Mouse (Mus musculus): ENCODE results near the gene Polr3b. TPM values are rescaled to one million over a fixed set of nuclear protein-coding genes. Genes with fewer than 3 reads are reported as not detected.

The Polr3b gene
- polyA plus RNA-seq, 1 experiment from 2014 or later, result 17.2 TPM

- H3K36me3 ChIP-seq (replicated peaks; ENCODE audit: control insufficient read depth, insufficient read depth), result peaks cover 68% of the 10 kb centered on the region
- no peak overlapping the region for H3K4me3 ChIP-seq (replicated peaks; ENCODE audit: low read length)
- ATAC-seq (ENCODE audit: low FRiP score), result no peak
These were observed 54.4 kb downstream of the Polr3b start for GRCm38 (mm10) chr10:84676511-84676910.

GRCm38 (mm10) chr10:84677871-84678270 is 55.8 kb downstream of the Polr3b start:
- Histone ChIP-seq H3K9me3 (ENCODE audit: control insufficient read depth, low read length) (no peaks in the 10 kb centered on the region), H3K4me3 (replicated peaks; ENCODE audit: low read length) (no peak overlapping the region), H3K4me1 (replicated peaks; ENCODE audit: control insufficient read depth, insufficient read depth, low read length) (no peaks in the 10 kb centered on the region), H3K9ac (no peak overlapping the region), H3K27ac (no peak overlapping the region), H3K36me3 (replicated peaks; ENCODE audit: control insufficient read depth, insufficient read depth) (peaks cover 62% of the 10 kb centered on the region), H3K4me2 (replicated peaks) (no peak overlapping the region), H3K27me3 (ENCODE audit: control insufficient read depth, insufficient read depth, low read length) (no peaks in the 10 kb centered on the region)
- ATAC-seq (ENCODE audit: low FRiP score) (no peak), DNase-seq (ENCODE audit: low spot score) (no peak)
- WGBS, result 93% methylated on average over 3 of the region's 3 CpGs

More at GRCm38 (mm10) chr10:84676511-84676910, 54.4 kb downstream of the Polr3b start:
- no peak overlapping the region for H3K27ac ChIP-seq
- DNase-seq (ENCODE audit: low spot score), result no peak
- H3K27me3 ChIP-seq (ENCODE audit: control insufficient read depth, insufficient read depth, low read length), result no peaks in the 10 kb centered on the region
- no peaks in the 10 kb centered on the region for H3K9me3 ChIP-seq (ENCODE audit: control insufficient read depth, low read length)
- no peak overlapping the region for H3K4me2 ChIP-seq (replicated peaks)
- no peak overlapping the region for H3K9ac ChIP-seq
- H3K4me1 ChIP-seq (replicated peaks; ENCODE audit: control insufficient read depth, insufficient read depth, low read length), result no peaks in the 10 kb centered on the region
- 70% methylated on average over 8 of the region's 8 CpGs for WGBS

- Histone ChIP-seq H3K36me3 (replicated peaks; ENCODE audit: control insufficient read depth, insufficient read depth) (peaks cover 57% of the 10 kb centered on the region), H3K27me3 (ENCODE audit: control insufficient read depth, insufficient read depth, low read length) (no peaks in the 10 kb centered on the region)
- no peak for ATAC-seq (ENCODE audit: low FRiP score)
These were observed 56.3 kb downstream of the Polr3b start for GRCm38 (mm10) chr10:84678441-84678840.

GRCm38 (mm10) chr10:84685444-84686121 is 63.5 kb downstream of the Polr3b start:
- WGBS, result 11% methylated on average over 8 of the region's 8 CpGs
- Histone ChIP-seq H3K9ac (no peak overlapping the region), H3K4me3 (replicated peaks; ENCODE audit: low read length) (no peak overlapping the region), H3K4me2 (replicated peaks) (0 out of 2 replicates have a peak overlapping the region, but pooled peaks have one; percentile 22), H3K9me3 (ENCODE audit: control insufficient read depth, low read length) (no peaks in the 10 kb centered on the region), H3K27me3 (ENCODE audit: control insufficient read depth, insufficient read depth, low read length) (no peaks in the 10 kb centered on the region), H3K4me1 (replicated peaks; ENCODE audit: control insufficient read depth, insufficient read depth, low read length) (peaks cover 8% of the 10 kb centered on the region), H3K27ac (peak overlapping the region; percentile 74), H3K36me3 (replicated peaks; ENCODE audit: control insufficient read depth, insufficient read depth) (peaks cover 6% of the 10 kb centered on the region; the same call in 1 of the 2 replicates)
- ATAC-seq (ENCODE audit: low FRiP score), result peak; percentile 41; the same call in 1 of the 2 replicates
- DNase-seq (ENCODE audit: low spot score), result no peak

More at GRCm38 (mm10) chr10:84678441-84678840, 56.3 kb downstream of the Polr3b start:
- 75% methylated on average over 4 of the region's 4 CpGs for WGBS
- no peak overlapping the region for H3K4me3 ChIP-seq (replicated peaks; ENCODE audit: low read length)
- no peak overlapping the region for H3K4me2 ChIP-seq (replicated peaks)
- no peak for DNase-seq (ENCODE audit: low spot score)
- H3K9me3 ChIP-seq (ENCODE audit: control insufficient read depth, low read length), result no peaks in the 10 kb centered on the region
- no peak overlapping the region for H3K27ac ChIP-seq
- H3K4me1 ChIP-seq (replicated peaks; ENCODE audit: control insufficient read depth, insufficient read depth, low read length), result no peaks in the 10 kb centered on the region
- no peak overlapping the region for H3K9ac ChIP-seq

- Histone ChIP-seq H3K9me3 (ENCODE audit: control insufficient read depth, low read length) (no peaks in the 10 kb centered on the region), H3K4me1 (replicated peaks; ENCODE audit: control insufficient read depth, insufficient read depth, low read length) (peaks cover 8% of the 10 kb centered on the region), H3K4me3 (replicated peaks; ENCODE audit: low read length) (no peak overlapping the region), H3K4me2 (replicated peaks) (peak overlapping the region; percentile 22; the same call in 1 of the 2 replicates), H3K9ac (no peak overlapping the region), H3K36me3 (replicated peaks; ENCODE audit: control insufficient read depth, insufficient read depth) (peaks cover 4% of the 10 kb centered on the region; the same call in 1 of the 2 replicates), H3K27ac (peak overlapping the region; percentile 74), H3K27me3 (ENCODE audit: control insufficient read depth, insufficient read depth, low read length) (no peaks in the 10 kb centered on the region)
- peak; percentile 46 for DNase-seq (ENCODE audit: low spot score)
- peak; percentile 39; the same call in 1 of the 2 replicates for ATAC-seq (ENCODE audit: low FRiP score)
- WGBS, result 4% methylated on average over 9 of the region's 9 CpGs
These were observed 64.0 kb downstream of the Polr3b start for GRCm38 (mm10) chr10:84686122-84686497.

GRCm38 (mm10) chr10:84686705-84687104 is 64.6 kb downstream of the Polr3b start:
- ATAC-seq (ENCODE audit: low FRiP score), result 0 out of 2 replicates have a peak, but pooled peaks have one; percentile 51
- Histone ChIP-seq H3K36me3 (replicated peaks; ENCODE audit: control insufficient read depth, insufficient read depth) (peaks cover 4% of the 10 kb centered on the region; the same call in 1 of the 2 replicates), H3K4me3 (replicated peaks; ENCODE audit: low read length) (no peak overlapping the region), H3K4me2 (replicated peaks) (peak overlapping the region; percentile 22; the same call in 1 of the 2 replicates), H3K9me3 (ENCODE audit: control insufficient read depth, low read length) (no peaks in the 10 kb centered on the region), H3K4me1 (replicated peaks; ENCODE audit: control insufficient read depth, insufficient read depth, low read length) (peaks cover 8% of the 10 kb centered on the region), H3K27me3 (ENCODE audit: control insufficient read depth, insufficient read depth, low read length) (no peaks in the 10 kb centered on the region), H3K9ac (0 out of 2 replicates have a peak overlapping the region, but pooled peaks have one; percentile 5), H3K27ac (peak overlapping the region; percentile 74)
- no peak for DNase-seq (ENCODE audit: low spot score)
- WGBS, result 37% methylated on average over 4 of the region's 4 CpGs

- no peak for ATAC-seq (ENCODE audit: low FRiP score)
- Histone ChIP-seq H3K27ac (no peak overlapping the region), H3K27me3 (ENCODE audit: control insufficient read depth, insufficient read depth, low read length) (no peaks in the 10 kb centered on the region), H3K9me3 (ENCODE audit: control insufficient read depth, low read length) (no peaks in the 10 kb centered on the region), H3K4me1 (replicated peaks; ENCODE audit: control insufficient read depth, insufficient read depth, low read length) (peaks cover 8% of the 10 kb centered on the region), H3K4me3 (replicated peaks; ENCODE audit: low read length) (no peak overlapping the region), H3K4me2 (replicated peaks) (no peak overlapping the region), H3K9ac (no peak overlapping the region), H3K36me3 (replicated peaks; ENCODE audit: control insufficient read depth, insufficient read depth) (peaks cover 4% of the 10 kb centered on the region; the same call in 1 of the 2 replicates)
- 91% methylated on average over 4 of the region's 4 CpGs for WGBS
- DNase-seq (ENCODE audit: low spot score), result no peak
These were observed 65.6 kb downstream of the Polr3b start for GRCm38 (mm10) chr10:84687736-84688135.

- Histone ChIP-seq H3K4me3 (replicated peaks; ENCODE audit: low read length) (no peak overlapping the region), H3K9ac (no peak overlapping the region), H3K4me1 (replicated peaks; ENCODE audit: control insufficient read depth, insufficient read depth, low read length) (peaks cover 18% of the 10 kb centered on the region), H3K27me3 (ENCODE audit: control insufficient read depth, insufficient read depth, low read length) (no peaks in the 10 kb centered on the region), H3K36me3 (replicated peaks; ENCODE audit: control insufficient read depth, insufficient read depth) (peaks cover 4% of the 10 kb centered on the region; the same call in 1 of the 2 replicates), H3K9me3 (ENCODE audit: control insufficient read depth, low read length) (no peaks in the 10 kb centered on the region), H3K4me2 (replicated peaks) (no peak overlapping the region), H3K27ac (no peak overlapping the region)
- DNase-seq (ENCODE audit: low spot score), result no peak
- no peak for ATAC-seq (ENCODE audit: low FRiP score)
- 51% methylated on average over 3 of the region's 3 CpGs for WGBS
These were observed 67.8 kb downstream of the Polr3b start for GRCm38 (mm10) chr10:84689846-84690245.

GRCm38 (mm10) chr10:84690818-84691217 is 68.7 kb downstream of the Polr3b start:
- ATAC-seq (ENCODE audit: low FRiP score), result no peak
- no peaks in the 10 kb centered on the region for H3K9me3 ChIP-seq (ENCODE audit: control insufficient read depth, low read length)
- no peak overlapping the region for H3K27ac ChIP-seq
- 48% methylated on average over 4 of the region's 4 CpGs for WGBS
- no peak overlapping the region for H3K4me3 ChIP-seq (replicated peaks; ENCODE audit: low read length)
- peaks cover 14% of the 10 kb centered on the region for H3K4me1 ChIP-seq (replicated peaks; ENCODE audit: control insufficient read depth, insufficient read depth, low read length)
- H3K36me3 ChIP-seq (replicated peaks; ENCODE audit: control insufficient read depth, insufficient read depth), result peaks cover 4% of the 10 kb centered on the region; the same call in 1 of the 2 replicates
- no peaks in the 10 kb centered on the region for H3K27me3 ChIP-seq (ENCODE audit: control insufficient read depth, insufficient read depth, low read length)
- no peak overlapping the region for H3K4me2 ChIP-seq (replicated peaks)
- DNase-seq (ENCODE audit: low spot score), result no peak
- no peak overlapping the region for H3K9ac ChIP-seq
